Mouse (Mus musculus) lung, embryonic 14.5 days (tissue): ENCODE data around the gene Atoh1. TPM values are rescaled to one million over a fixed set of nuclear protein-coding genes. Genes with fewer than 3 reads are reported as not detected.

Source experiments
- ATAC-seq: fragments of 200-750 bp; cut with Nextera tagmentation; 2 replicates; pipeline ENCODE4 v1.8.0; 2017; ENCODE audit warnings: mild to moderate bottlenecking, moderate TSS enrichment, moderate library complexity; ENCODE audit not compliant: insufficient read depth
- DNase-seq: peaks from one replicate; pipeline ENCODE4 v3.0.0-alpha.2; 2015
- H3K27ac ChIP-seq: fragments of 300-500 bp; sonication (generic); 2 replicates; pipeline ENCODE4 v1.5.1; 2014; ENCODE audit warnings: low read depth, mild to moderate bottlenecking, moderate library complexity
- H3K27me3 ChIP-seq: fragments of 300-500 bp; sonication (generic); 2 replicates; pipeline ENCODE4 v1.6.1; 2014; ENCODE audit warnings: low read length, control low read depth; ENCODE audit not compliant: insufficient read depth
- H3K36me3 ChIP-seq: fragments of 300-500 bp; sonication (generic); 2 replicates; pipeline ENCODE4 v1.6.1; 2014; ENCODE audit warnings: control low read depth; ENCODE audit not compliant: insufficient read depth
- H3K4me1 ChIP-seq: fragments of 300-500 bp; sonication (generic); 2 replicates; pipeline ENCODE4 v1.6.1; 2014; ENCODE audit warnings: antibody characterized with exemption, control low read depth; ENCODE audit not compliant: insufficient read depth
- H3K4me2 ChIP-seq: fragments of 300-500 bp; sonication (generic); 2 replicates; pipeline ENCODE4 v1.6.1; 2014; ENCODE audit warnings: mild to moderate bottlenecking
- H3K4me3 ChIP-seq: fragments of 300-500 bp; sonication (generic); 2 replicates; pipeline ENCODE4 v1.5.1; 2014; ENCODE audit warnings: low read depth, low read length
- H3K9ac ChIP-seq: fragments of 300-500 bp; sonication (generic); 2 replicates; pipeline ENCODE4 v1.6.1; 2014
- H3K9me3 ChIP-seq: fragments of 300-500 bp; sonication (generic); 2 replicates; pipeline ENCODE4 v1.6.1; 2016; ENCODE audit warnings: low read depth, low read length, control low read depth
- CTCF ChIP-seq: IDR thresholded peaks from 2 replicates; pipeline ENCODE4 v1.5.1; 2016; ENCODE audit warnings: antibody characterized with exemption, low read depth
- WGBS: fragments of 180-500 bp; shearing (Covaris S2); extraction: QIAGEN DNeasy Blood & Tissue Kit; methylation state at CpG from one replicate; pipeline ENCODE4 v1.1.7; 2014; 5-methylcytosine and 5-hydroxymethylcytosine counted together
- polyA plus RNA-seq: library from polyadenylated mRNA; unstranded; fragments of >200 nt; fragmentation: Nextera tagmentation; extraction: Ambion mirVana; gene quantifications from 2 replicates; pipeline ENCODE4 v1.2.1, GENCODE M21; 2014

The Atoh1 gene
- polyA plus RNA-seq, 1 experiment from 2014 or later = not detected

- no peak overlapping the region for H3K9ac ChIP-seq
- H3K27me3 ChIP-seq = peaks cover 75% of the 10 kb centered on the region
- TF ChIP-seq CTCF = no peak
- H3K27ac ChIP-seq = no peak overlapping the region
- H3K4me1 ChIP-seq = peaks cover 4% of the 10 kb centered on the region; the same call in 1 of the 2 replicates
- no peaks in the 10 kb centered on the region for H3K9me3 ChIP-seq
- DNase-seq (no peak), ATAC-seq (no peak)
- WGBS = 3% methylated on average over 4 of the region's 4 CpGs
- H3K36me3 ChIP-seq = no peaks in the 10 kb centered on the region
- H3K4me2 ChIP-seq = no peak overlapping the region
- H3K4me3 ChIP-seq = no peak overlapping the region
Measured at GRCm38 (mm10) chr6:64733311-64733710, 4.4 kb downstream of the Atoh1 start.

GRCm38 (mm10) chr6:64734441-64735320, 5.8 kb downstream of the Atoh1 start:
- Histone ChIP-seq H3K9ac (peak overlapping the region; percentile 16; the same call in 1 of the 2 replicates), H3K27ac (no peak overlapping the region), H3K36me3 (no peaks in the 10 kb centered on the region), H3K9me3 (no peaks in the 10 kb centered on the region), H3K4me2 (peak overlapping the region; percentile 79), H3K4me3 (peak overlapping the region; percentile 41), H3K4me1 (no peaks in the 10 kb centered on the region), H3K27me3 (peaks cover 61% of the 10 kb centered on the region)
- no peak for TF ChIP-seq CTCF
- peak; percentile 73; the same call in 1 of the 2 replicates for ATAC-seq
- 2% methylated on average over 53 of the region's 54 CpGs for WGBS
- peak; percentile 31 for DNase-seq

GRCm38 (mm10) chr6:64736317-64736716, 7.4 kb downstream of the Atoh1 start:
- 61% methylated on average over 4 of the region's 4 CpGs for WGBS
- no peak for TF ChIP-seq CTCF
- H3K4me1 ChIP-seq = no peaks in the 10 kb centered on the region
- no peak for DNase-seq
- H3K27ac ChIP-seq = no peak overlapping the region
- H3K9me3 ChIP-seq = no peaks in the 10 kb centered on the region
- no peak overlapping the region for H3K4me3 ChIP-seq
- peaks cover 47% of the 10 kb centered on the region for H3K27me3 ChIP-seq
- no peak overlapping the region for H3K4me2 ChIP-seq
- no peak overlapping the region for H3K9ac ChIP-seq
- no peaks in the 10 kb centered on the region for H3K36me3 ChIP-seq
- ATAC-seq = no peak

GRCm38 (mm10) chr6:64742915-64743489, 14.1 kb downstream of the Atoh1 start:
- WGBS = 35% methylated on average over 2 of the region's 2 CpGs
- no peak overlapping the region for H3K27ac ChIP-seq
- no peaks in the 10 kb centered on the region for H3K36me3 ChIP-seq
- H3K4me1 ChIP-seq = no peaks in the 10 kb centered on the region
- H3K9ac ChIP-seq = no peak overlapping the region
- TF ChIP-seq CTCF = no peak
- no peak overlapping the region for H3K4me2 ChIP-seq
- DNase-seq = no peak
- H3K27me3 ChIP-seq = no peaks in the 10 kb centered on the region
- no peak for ATAC-seq
- no peak overlapping the region for H3K4me3 ChIP-seq
- no peaks in the 10 kb centered on the region for H3K9me3 ChIP-seq

GRCm38 (mm10) chr6:64754515-64754914, 25.6 kb downstream of the Atoh1 start:
- Histone ChIP-seq H3K27ac (no peak overlapping the region), H3K4me2 (no peak overlapping the region), H3K9me3 (no peaks in the 10 kb centered on the region), H3K27me3 (no peaks in the 10 kb centered on the region), H3K4me3 (no peak overlapping the region), H3K4me1 (no peaks in the 10 kb centered on the region), H3K36me3 (no peaks in the 10 kb centered on the region), H3K9ac (no peak overlapping the region)
- DNase-seq (no peak), ATAC-seq (no peak)
- no peak for TF ChIP-seq CTCF
- 69% methylated on average over 2 of the region's 2 CpGs for WGBS

GRCm38 (mm10) chr6:64763901-64764300, 35.0 kb downstream of the Atoh1 start:
- Histone ChIP-seq H3K4me2 (no peak overlapping the region), H3K4me3 (no peak overlapping the region), H3K9ac (no peak overlapping the region), H3K36me3 (no peaks in the 10 kb centered on the region), H3K27ac (no peak overlapping the region), H3K27me3 (no peaks in the 10 kb centered on the region), H3K9me3 (no peaks in the 10 kb centered on the region), H3K4me1 (no peaks in the 10 kb centered on the region)
- DNase-seq = no peak
- TF ChIP-seq CTCF = no peak
- no peak for ATAC-seq
- 59% methylated on average over 8 of the region's 8 CpGs for WGBS

- no peak overlapping the region for H3K4me2 ChIP-seq
- ATAC-seq (no peak), DNase-seq (no peak)
- H3K36me3 ChIP-seq = no peaks in the 10 kb centered on the region
- H3K27ac ChIP-seq = no peak overlapping the region
- H3K4me1 ChIP-seq = no peaks in the 10 kb centered on the region
- no peak overlapping the region for H3K4me3 ChIP-seq
- H3K9ac ChIP-seq = no peak overlapping the region
- TF ChIP-seq CTCF = no peak
- H3K9me3 ChIP-seq = no peaks in the 10 kb centered on the region
- 13% methylated on average over 7 of the region's 7 CpGs for WGBS
- H3K27me3 ChIP-seq = no peaks in the 10 kb centered on the region
Measured at GRCm38 (mm10) chr6:64773430-64773829, 44.5 kb downstream of the Atoh1 start.
